Mouse (Mus musculus): ENCODE data around the gene Dcpp1. TPM values are rescaled to one million over a fixed set of nuclear protein-coding genes. Genes with fewer than 3 reads are reported as not detected.

The Dcpp1 gene
- total RNA-seq (2023): not detected

DNA sequence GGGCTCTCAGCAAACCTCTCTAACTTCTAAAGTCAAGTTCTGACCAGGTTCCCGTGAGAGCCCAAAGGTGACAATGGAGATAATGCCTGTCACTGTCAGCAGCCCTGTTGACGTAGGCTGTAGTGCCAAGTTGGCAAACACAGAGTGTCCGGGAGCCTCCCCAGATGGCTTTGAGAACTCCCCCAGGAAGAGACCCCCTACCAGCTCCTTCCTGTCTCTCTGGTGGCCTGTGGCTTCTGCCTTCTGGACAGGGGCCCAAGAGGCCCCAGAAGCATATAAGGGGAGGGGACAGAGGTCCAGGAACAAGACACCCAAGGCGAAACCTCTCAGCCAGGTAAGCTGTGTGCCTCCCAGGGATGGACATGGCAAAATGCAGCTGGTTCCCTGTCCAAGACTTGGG, at the start of gene Dcpp1, which contains the start of gene Dcpp2:
Gene Dcpp1 (plus strand): TSS at position 301 of the 400 bp plus-strand sequence.
Gene Dcpp2 (plus strand): TSS at position 305 of the 400 bp plus-strand sequence.

DNA sequence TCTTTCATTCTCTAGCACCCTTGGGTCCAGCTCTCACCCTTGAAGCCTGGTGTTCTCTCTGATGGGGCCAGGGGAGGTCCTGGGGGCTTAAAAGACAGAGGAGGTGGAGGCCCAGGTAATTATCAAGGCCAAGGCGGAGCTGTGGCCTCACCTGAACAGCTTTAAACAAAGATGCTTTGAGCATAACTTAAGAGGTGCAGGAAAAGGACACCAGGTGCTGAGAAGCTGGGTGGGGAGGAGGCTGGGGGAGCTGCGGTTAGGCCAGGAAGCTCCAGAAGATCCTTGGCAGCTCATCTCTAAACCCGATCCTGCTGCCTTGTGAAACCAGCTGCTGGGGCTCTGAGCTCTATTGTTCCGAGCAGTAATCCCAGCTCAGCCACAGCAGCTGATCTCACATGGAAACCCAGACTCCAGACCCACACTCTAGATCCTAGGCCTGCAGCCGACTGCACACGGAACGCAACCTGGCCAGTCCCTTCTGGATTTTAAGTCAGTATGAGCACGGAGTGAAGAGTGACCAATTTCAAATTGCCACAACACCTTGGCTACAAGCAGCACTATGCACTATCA, 44.6 kb upstream of the Dcpp1 start, which contains the start of gene Prss33:
Gene Prss33 (minus strand): TSS at position 51 of the 570 bp plus-strand sequence.

GRCm38 (mm10) chr17:23843812-23844273, 36.8 kb upstream of the Dcpp1 start, which contains the start of the genes Prss32 and Prss41:
Gene Prss32, plus strand, starts transcription at chr17:23843855.
Gene Prss41, minus strand, starts transcription at chr17:23844172.

GRCm38 (mm10) chr17:23867756-23868155, 12.9 kb upstream of the Dcpp1 start, which contains the start of gene Prss21:
Gene Prss21, plus strand, starts transcription at chr17:23868056.

DNA sequence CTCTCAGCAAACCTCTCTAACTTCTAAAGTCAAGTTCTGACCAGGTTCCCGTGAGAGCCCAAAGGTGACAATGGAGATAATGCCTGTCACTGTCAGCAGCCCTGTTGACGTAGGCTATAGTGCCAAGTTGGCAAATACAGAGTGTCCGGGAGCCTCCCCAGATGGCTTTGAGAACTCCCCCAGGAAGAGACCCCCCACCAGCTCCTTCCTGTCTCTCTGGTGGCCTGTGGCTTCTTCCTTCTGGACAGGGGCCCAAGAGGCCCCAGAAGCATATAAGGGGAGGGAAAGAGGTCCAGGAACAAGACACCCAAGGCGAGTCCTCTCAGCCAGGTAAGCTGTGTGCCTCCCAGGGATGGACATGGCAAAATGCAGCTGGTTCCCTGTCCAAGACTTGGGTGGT, 36.5 kb downstream of the Dcpp1 start, which contains the start of gene Dcpp3:
Gene Dcpp3 (plus strand): TSS at position 301 of the 400 bp plus-strand sequence.

Other genes starting within 250 kb of the Dcpp1 start
- gene Mmp25, start 235.6 kb upstream of the Dcpp1 start, total RNA-seq (2023): 1 to 10 TPM in 1 of 2 experiments, under 1 TPM in 1; 0.47 to 1.0 TPM
- gene Bicdl2, start 220.4 kb upstream of the Dcpp1 start, total RNA-seq (2023): not detected
- gene Hcfc1r1, start 207.3 kb upstream of the Dcpp1 start, total RNA-seq (2023): 10 to 100 TPM; 34.9 to 35.2 TPM
- gene Thoc6, start 207.0 kb upstream of the Dcpp1 start, total RNA-seq (2023): 10 to 100 TPM; 18.6 to 19.2 TPM
- 10 to 100 TPM; 24.3 to 27.1 TPM for gene Tnfrsf12a, start 203.4 kb upstream of the Dcpp1 start, total RNA-seq (2023)
- gene Cldn6, start 201.6 kb upstream of the Dcpp1 start, total RNA-seq (2023): not detected
- gene Cldn9, start 196.8 kb upstream of the Dcpp1 start, total RNA-seq (2023): not detected
- gene 1520401A03Rik, start 158.1 kb upstream of the Dcpp1 start, total RNA-seq (2023): not detected
- 10 to 100 TPM; 35.4 to 36.1 TPM for gene Pkmyt1, start 154.5 kb upstream of the Dcpp1 start, total RNA-seq (2023)
- gene Paqr4, start 140.0 kb upstream of the Dcpp1 start, total RNA-seq (2023): 1 to 10 TPM; 2.5 to 6.1 TPM
- 1 to 10 TPM; 2.6 to 2.9 TPM for gene Kremen2, start 135.0 kb upstream of the Dcpp1 start, total RNA-seq (2023)
- 10 to 100 TPM; 29.1 to 32.6 TPM for gene Flywch1, start 109.3 kb upstream of the Dcpp1 start, total RNA-seq (2023)
- under 1 TPM in 1 of 2 experiments, not detected in 1; 0.89 TPM for gene Flywch2, start 94.8 kb upstream of the Dcpp1 start, total RNA-seq (2023)
- 1,000 to 10,000 TPM; 1,478 to 1,622 TPM for gene Srrm2, start 90.3 kb upstream of the Dcpp1 start, total RNA-seq (2023)
- 100 to 1,000 TPM; 205 to 212 TPM for gene Elob, start 51.7 kb upstream of the Dcpp1 start, total RNA-seq (2023)
- gene Prss33, start 44.8 kb upstream of the Dcpp1 start, total RNA-seq (2023): not detected
- gene Prss32, start 37.0 kb upstream of the Dcpp1 start, total RNA-seq (2023): not detected
- gene Prss41, start 36.7 kb upstream of the Dcpp1 start, total RNA-seq (2023): 1 to 10 TPM; 1.0 to 1.2 TPM
- gene Prss21, start 12.8 kb upstream of the Dcpp1 start, total RNA-seq (2023): not detected
- not detected for gene Dcpp2, start within 50 bp of the Dcpp1 start, total RNA-seq (2023)
- not detected for gene Dcpp3, start 36.6 kb downstream of the Dcpp1 start, total RNA-seq (2023)
- gene Sbp, start 60.8 kb downstream of the Dcpp1 start, total RNA-seq (2023): not detected
- not detected for gene Sbpl, start 74.4 kb downstream of the Dcpp1 start, total RNA-seq (2023)
- 1 to 10 TPM; 1.4 to 1.7 TPM for gene Prss30, start 99.7 kb downstream of the Dcpp1 start, total RNA-seq (2023)
- gene Prss22, start 117.2 kb downstream of the Dcpp1 start, total RNA-seq (2023): not detected
- gene Prss27, start 157.3 kb downstream of the Dcpp1 start, total RNA-seq (2023): not detected
- gene Kctd5, start 192.6 kb downstream of the Dcpp1 start, total RNA-seq (2023): 10 to 100 TPM; 33.8 to 39.2 TPM

All from T-cell, adult 66 days (primary cell).